Mouse (Mus musculus) R1 (cell line): Measurements from ENCODE around the gene Gm20388.

Source experiments
- DNase-seq: peaks from one replicate; pipeline ENCODE4 v3.0.0-alpha.2; 2018; ENCODE audit warnings: low read depth, low spot score

Gm20388 gene

DNA sequence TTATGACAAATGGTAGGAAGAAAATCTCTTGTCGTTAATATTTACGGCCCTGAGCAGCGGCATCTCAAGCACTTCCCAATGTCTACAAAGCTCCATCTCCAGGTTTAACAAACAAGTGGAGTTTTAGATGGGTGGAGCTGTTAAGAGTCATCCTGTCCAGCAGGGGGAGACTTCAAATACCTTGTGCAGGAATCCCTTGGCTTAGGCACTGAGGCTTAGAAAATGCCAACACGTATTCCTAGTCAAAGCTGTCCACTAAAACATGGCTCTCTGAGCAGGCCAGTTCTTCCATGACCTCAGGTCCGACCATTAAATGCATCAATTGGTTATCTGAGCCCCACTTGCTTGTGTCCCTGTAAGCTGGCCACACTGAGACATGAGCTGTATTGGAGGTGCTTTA is 1697.0 kb downstream of the Gm20388 start:
- DNase-seq, result peak; percentile 81

DNA sequence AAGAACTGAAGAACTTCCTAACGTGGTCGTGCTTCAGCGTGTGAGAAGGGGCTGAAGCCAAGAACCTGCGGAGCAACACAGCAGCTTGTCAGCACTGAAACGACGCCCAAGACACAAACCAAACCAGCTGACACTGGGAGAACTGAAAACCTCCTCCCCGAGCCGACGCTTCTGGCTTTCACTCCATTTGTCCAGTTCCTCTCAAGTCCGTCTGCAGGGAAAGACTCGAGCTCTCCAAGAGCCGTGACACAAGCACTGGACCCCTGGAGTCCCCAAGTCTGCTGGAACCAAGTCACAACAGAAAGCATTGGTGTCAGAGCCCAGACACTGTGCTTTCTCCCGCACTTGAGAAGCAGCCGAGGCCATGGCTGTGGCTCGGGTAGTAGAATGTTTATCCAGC is 1698.6 kb downstream of the Gm20388 start:
- no peak for DNase-seq

DNA sequence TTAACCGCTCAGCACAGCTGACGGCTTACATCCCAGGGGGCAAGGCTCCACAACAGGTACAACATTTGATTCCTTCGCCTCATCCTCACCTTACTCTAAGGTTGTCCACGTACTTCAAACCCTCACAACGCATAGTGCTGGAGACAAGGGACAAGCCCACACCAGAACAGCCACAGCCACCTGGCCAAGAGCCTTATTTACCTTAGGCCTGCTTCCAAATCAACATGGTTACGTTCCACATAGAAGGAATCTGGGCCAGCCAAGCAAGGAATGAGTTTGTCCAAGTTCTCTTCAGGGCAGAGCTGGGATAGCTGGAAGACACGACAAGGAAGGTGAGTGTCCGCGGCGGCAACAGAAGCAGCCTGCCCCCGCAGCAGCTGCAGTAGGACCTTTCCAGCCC is 1699.3 kb downstream of the Gm20388 start:
- no peak for DNase-seq

DNA sequence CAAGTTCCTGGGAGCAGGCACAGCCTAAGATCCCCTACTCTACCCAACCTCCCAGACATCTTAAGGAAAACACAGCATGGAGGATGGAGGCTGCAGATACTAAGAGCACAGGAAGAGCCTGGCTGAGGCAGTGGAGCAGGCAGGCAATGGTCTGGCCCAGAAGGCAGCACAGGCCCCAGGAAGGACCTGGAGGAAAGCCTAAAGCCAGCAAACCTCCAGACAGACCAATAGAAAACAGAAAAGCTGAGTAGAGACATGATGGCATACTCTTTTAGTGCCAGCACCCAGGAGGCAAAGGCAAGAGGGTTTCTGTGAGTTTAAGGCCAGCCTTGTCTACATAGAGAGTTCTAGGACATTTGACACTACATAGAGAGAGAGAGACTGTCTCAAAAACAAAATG is 1702.8 kb downstream of the Gm20388 start:
- no peak for DNase-seq

DNA sequence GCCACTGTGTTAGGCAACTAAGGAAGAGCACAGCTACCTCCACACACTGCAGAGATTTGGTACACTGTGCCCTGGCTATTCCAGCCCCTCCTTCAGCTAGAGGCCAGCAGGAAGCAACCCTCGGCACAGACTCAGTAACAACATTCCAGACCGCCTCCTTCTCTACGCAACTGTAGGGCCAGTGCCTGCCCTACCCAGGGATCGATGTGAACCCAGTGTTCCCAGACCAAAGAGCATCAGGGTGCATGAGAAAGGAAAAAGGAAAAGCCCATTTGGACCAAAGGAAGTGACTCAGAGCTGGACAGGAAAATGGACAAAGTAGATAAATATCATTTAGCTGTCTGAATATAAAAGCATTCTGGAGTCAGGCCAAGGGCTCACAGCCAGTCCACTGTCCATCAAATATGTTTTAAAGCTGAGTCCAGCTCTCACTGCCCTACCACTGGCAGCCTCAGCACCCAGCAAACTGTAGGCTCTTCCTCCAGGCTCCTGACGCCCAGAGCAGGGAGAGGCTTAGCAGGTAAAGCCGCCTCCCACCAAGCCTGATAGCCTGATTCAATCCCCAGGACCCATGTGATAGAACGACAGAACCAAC is 1708.9 kb downstream of the Gm20388 start:
- no peak for DNase-seq

DNA sequence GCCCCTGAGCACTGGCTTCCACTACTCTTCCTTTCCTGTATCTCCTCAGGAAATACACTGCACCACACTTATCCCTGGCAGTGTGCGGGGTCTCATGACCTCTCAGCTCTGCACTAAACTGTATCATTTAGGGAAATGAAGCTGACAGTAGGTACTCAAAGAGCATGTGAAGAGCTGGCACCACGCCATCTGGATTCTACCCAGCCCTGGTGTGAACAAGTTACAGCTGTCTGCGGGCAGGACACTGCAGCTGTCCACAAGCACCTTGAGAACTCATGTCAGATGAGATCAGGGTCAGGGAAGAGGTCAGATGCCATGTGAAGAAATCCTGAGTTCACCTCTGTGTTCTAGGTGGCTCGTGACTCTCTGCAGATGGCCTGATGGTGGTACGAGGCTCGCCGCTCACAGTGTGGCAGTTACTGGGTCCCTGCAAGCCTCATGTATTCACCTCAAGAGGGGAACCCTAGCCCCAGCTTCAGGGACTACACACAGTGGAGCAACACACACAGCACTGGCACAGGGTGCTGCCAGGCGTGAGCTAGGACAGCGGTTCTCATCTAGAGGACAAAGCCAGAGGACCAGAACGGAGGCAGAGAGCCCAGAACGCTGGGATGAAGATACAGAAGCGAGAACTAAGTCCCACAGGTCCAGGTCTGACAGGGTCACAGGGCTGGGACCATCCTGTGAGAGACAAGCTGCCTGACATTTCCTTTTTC is 1710.3 kb downstream of the Gm20388 start:
- no peak for DNase-seq

DNA sequence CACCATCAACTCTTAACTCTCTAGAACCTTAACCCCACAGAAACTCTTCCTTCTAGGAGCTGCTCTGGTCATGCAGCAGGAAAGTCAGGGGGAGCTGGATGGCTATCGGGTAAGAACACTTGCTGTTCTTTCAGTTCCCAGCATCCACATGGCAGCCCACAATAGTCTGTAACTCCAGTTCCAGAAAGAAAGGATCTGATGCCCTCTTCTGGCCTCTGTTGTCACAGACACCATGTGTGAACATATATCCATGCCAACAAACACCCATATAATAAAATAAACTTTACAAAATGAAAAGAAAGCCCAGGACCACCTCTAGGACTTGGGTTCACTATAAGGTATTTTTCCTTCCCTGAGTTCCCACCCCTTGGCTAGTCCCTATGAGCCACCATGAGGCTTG is 1711.2 kb downstream of the Gm20388 start:
- DNase-seq, result no peak

DNA sequence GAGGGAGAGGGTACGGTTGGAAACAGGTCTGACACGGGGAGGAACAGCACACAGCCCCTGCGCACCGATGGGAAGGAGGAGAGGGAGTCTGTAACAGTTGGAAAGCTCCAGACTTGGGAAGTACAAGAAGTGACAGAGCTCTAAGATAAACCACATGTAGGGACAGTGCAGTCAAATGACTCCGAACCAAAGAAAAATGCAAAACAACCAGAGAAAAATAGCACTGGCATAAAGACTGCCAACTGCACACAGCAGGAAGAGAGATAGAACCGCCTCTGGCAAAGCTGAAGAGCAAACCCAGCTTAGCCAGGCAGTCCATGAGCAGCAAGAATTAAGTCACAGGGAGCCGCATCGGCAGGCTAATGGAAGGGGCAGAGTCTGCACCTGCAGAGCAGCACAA is 1712.4 kb downstream of the Gm20388 start:
- DNase-seq, result no peak

DNA sequence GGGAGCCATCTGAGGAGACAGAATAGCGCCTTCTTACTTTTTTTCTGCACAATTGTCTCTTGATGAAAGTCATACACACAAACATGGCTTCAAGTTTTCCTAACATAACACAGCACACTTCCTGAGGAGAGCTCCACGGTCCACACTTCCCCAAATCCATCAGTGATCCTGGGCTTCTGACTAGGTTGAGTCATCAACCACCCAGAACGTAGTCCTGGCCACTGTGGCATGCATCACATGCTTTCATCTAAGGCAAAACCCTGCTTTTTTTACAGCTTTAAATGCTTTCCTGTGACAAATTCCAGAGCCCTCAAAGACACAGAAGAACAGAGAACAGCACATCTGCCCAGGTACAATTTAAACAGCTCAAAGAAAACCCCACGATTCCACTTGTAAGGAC is 1718.0 kb downstream of the Gm20388 start:
- DNase-seq, result no peak

DNA sequence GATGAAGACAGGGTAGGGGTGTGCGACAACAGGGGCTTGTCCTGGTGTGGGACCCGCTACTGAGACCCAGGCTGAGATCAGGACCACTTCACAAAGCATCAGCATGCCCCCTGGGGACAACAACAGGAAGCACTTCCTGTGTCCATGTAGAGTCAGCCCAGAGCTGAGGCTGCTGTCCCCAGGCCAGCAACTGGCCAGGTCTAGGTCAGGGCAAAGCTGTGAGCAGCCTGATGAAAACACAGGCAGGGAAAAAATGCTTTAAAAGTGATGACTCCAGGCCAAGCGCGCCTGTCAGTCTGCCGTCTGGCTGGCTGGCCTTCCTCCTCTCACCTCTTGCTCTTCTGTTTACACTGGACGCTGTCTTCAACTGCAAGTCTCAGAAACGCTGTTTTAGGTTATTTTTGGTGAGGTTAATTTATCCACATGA is 1721.0 kb downstream of the Gm20388 start:
- DNase-seq, result no peak

DNA sequence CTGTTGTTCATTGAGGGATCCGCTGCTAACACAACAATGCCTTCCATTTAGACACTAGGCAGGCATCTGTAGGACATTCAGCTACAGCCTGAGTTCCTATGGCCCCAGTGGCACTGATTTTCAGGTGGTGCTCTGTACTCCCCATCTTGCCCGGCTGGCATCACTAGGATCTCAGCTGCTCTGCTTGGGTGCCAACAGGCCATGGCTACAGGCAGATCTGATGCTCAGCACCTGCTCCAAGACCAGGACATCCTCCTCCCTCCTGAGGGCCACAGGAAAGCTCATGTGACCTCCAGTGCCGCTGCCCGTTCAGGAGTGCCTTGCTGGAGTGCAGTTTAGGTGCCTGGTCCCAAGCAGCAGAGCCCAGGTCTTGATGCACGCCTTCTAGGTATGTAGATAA is 1721.8 kb downstream of the Gm20388 start:
- no peak for DNase-seq

DNA sequence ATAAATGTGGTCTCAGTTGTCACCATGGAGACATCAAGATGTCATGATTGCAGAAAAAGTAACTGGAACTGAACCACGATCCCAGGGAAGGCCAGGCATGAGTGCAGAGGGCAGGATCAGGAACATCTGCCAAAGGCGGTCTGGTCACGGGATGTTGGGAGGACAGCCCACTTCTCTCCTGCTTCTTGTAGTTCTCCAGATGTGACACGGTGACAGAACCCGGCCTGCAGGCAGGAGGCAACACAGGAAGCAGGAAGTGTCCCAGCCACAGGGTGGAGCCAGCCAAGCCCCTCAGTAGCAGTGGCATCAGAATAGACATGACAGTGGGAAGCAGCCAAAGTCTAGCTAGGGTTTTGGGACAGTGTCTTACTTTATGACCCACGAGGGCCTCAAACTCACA is 1724.9 kb downstream of the Gm20388 start:
- peak; percentile 18 for DNase-seq

DNA sequence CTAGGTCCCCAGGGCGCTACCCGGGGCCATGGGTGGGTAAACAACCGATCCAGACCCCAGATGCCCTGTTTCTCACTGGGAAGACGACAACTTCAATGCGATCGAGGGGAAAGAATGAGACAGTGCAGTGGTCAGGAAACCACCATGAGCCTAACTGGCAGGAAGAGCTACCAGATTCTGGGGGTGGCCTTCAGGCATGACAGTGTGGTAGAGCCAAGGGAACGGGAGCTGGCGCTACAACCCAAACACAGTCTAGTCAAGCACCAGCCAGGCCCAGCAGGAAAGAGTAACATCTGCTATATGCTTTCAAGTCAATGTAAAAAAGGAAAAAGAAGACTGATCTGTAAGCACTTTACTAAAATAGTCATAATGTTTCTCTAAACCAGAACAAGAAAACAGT is 1725.5 kb downstream of the Gm20388 start:
- no peak for DNase-seq

DNA sequence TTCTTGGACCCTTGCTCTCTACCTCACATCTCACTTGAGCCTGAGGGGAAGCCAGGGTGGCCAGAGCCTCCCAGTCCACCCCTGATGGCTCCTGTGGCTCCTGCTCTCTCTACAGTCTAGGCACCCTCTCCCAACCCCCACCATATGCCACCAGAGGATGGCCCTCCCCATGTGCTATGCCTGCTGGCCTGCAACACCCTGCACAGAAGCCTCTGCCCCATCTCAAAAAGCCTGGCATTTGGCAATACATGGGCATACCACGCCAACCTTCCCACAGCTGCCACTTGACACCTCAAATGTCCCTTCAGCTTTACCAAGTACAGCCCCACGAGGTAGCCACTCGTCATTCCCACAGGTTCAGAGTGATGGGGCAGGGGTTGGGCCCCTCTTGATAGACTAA is 1732.2 kb downstream of the Gm20388 start:
- no peak for DNase-seq

DNA sequence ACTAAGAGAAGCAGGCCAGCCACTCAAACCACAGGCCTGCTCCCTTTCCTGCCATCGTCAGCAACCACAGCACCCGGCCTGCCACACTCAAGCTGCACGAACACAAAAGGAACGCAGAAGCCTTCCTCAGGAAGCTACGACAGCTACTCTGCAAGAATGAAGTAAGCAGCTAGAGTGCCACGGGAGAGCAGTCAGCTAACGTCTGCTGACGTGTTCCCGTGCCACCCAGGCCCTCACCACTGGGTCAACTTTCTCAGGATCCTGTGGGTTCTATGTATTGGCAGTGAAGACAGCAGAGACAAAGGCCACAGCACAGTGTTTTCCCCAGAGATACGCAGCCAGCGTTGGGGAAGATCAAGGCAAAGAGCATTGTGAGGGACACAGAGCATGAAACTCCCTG is 1732.7 kb downstream of the Gm20388 start:
- DNase-seq, result no peak

DNA sequence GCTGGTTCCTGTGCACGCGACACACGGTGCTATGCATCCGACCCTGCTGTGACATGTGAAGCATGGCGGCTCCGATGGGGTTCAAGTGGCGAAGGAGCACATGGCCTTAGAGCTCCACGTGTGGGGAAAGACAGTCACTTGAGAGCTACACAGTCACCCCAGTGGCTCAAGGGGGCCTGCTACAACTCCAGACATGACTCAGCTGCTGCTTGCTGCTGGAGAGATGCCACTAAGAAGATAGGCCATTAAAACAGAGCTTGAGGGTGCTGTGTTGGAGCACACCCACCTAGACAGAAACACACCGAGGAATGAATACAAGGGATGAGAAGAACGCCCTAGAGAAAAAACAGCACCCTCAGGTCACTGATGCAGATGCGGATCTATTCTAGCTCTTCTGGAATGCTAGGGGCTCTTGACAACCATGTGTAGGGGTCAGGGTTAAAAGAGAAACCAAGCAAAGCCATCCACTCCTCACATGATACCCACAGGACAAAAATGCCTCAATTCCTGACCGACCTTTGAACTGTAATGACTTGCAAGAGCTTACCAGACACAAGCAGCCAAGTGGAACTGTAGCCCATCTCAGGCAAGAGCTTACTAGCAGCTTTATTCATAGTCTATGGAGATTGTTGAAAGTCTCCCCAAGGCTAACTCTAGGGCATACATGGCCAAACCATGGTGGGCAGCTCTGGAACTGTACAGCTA is 1737.0 kb downstream of the Gm20388 start:
- no peak for DNase-seq

DNA sequence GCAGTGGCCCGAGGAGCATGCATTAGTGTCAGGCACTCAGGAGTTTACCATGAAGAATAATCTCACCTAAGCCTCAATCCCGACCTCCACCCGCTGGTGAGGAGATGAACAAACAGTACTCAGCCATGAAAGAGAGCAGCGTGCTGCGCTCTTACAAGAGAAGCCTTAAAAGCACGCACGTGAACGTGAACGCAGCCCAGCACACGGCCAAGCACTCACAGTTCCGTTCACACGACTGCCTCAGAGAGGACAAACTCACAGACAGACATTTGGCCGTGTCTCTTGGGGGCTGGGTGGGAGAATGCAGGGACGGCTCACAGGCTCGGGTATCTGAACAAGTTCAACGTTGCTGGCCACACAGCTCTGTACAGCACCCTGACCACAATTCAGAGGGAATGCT is 1737.8 kb downstream of the Gm20388 start:
- no peak for DNase-seq

DNA sequence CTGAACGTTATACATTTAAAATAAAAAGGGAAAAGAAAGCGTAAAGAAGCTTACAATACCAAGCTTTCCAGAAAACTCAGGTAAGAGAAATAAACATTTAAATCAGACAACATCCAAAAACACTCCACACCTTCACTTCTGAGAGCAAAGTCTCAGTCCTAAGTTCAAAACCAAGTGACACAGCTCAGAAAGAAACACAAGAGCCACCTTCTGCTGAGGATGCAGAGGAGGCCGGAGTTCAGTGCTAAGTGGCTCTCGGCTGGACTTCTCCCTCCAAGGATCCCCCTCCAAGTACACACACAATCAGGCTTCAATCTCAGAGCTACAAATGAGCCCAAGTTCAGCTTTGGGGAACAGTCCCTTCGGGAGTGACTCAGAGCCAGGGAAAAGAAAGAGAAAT is 1738.8 kb downstream of the Gm20388 start:
- DNase-seq, result no peak

DNA sequence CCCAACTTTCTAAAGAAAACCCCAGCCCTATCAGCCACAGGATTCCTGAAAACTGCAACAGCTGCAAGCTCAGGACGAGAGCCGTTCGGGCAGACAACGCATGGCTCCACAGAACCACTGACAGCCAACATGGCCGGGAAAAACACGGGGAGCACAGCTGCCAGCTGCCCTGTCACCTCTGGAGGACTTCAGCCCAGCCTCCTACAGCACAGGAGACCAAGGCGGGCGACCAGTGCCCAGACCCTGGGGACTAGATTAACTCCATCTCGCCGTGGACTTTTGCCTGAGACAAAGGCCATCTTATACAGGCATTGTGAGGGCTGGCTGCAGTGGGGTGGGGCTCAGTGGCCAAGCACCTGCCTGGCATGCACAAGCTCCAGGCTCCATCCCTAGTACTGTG is 1739.3 kb downstream of the Gm20388 start:
- DNase-seq, result no peak

DNA sequence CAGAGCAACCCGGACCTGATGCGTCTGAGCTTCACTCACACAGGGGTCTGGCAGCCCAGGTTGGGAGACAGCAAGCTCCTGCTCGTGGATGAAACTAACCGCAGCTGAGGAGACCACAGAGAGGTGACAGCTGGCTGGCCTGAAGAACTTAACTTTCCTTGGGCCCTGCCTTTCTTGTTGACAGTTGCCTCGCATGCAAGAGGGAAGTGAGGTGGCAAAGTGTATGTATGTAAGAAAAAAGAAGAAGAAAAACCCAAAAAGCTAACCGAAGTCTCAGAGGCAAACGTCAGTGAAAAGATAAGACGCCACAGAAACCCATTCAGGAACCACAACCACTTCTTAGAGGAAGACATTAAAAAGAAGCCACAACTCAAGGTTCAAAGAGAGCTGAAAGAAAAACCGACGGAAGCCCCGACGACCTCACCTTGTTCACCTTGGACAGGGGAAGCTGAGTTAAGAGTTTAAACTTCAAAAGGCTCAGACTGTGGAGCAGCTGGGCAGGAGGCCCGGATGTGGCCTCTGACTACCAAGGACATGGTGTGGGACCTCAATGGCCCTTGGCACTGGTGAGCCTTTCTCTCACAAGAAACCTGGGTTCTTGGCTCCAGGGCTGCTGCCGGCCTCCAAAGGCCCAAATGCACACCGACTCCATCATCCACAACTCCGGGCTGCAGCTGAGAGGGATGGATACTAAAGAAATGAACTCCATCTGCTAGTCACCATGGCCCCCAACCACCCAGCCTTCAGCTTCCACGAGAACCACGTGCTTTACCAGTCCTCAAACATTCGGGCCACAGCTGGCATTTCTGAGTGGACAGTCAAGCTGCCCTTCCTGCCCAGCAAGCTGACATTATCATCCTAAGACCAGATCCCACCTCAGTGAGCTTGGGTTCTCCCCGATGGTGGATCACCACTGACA is 1740.0 kb downstream of the Gm20388 start:
- no peak for DNase-seq

DNA sequence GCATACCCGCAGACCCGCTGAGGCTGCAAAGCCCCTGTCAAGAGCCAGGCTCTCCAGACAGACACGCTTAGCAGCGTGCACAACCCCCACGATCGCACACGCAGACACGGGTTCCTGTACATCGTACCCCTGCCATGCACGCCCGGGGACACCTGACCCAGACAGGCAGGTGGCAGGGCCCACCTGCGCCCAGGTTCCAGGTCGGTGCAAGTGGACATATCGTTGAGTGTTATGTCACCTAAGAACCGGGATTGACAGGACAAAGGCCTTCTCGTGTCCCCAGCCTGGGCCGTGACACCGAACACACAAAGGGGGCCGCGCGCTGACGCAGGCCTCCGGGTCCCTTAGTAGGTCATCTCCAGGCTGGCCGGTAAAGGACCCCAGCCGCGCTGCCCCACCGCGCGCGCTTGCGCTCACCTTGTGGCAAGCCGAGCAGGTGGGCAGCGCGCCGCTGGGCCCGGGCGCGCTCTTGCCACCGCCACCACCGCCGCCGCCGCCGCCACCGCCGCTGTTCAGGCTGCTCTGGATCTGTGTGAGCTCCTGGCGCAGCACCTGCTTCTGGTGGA is 1740.8 kb downstream of the Gm20388 start:
- DNase-seq, result no peak
